Mouse (Mus musculus): ENCODE results near the gene Uhmk1.

- TF ChIP-seq CHD2 (IDR thresholded peaks at IDR 0.05; ENCODE audit: low read depth, low read length), result no peak
- TF ChIP-seq MAFK (IDR thresholded peaks at IDR 0.05; ENCODE audit: insufficient read depth, low read depth, low read length), result no peak
- no peak for TF ChIP-seq HCFC1 (IDR thresholded peaks at IDR 0.05; ENCODE audit: borderline replicate concordance, insufficient read depth, low read length)
- no peak for TF ChIP-seq ZC3H11A (IDR thresholded peaks at IDR 0.05; ENCODE audit: borderline replicate concordance, low read depth, low read length)
Observed at GRCm38 (mm10) chr1:170223276-170223675, 8.1 kb upstream of the Uhmk1 start.
